Mouse (Mus musculus): ENCODE results near the gene Ankrd13b. TPM values are rescaled to one million over a fixed set of nuclear protein-coding genes. Genes with fewer than 3 reads are reported as not detected.

Ankrd13b gene
- polyA plus RNA-seq, 1 experiment, result 8.9 TPM

DNA sequence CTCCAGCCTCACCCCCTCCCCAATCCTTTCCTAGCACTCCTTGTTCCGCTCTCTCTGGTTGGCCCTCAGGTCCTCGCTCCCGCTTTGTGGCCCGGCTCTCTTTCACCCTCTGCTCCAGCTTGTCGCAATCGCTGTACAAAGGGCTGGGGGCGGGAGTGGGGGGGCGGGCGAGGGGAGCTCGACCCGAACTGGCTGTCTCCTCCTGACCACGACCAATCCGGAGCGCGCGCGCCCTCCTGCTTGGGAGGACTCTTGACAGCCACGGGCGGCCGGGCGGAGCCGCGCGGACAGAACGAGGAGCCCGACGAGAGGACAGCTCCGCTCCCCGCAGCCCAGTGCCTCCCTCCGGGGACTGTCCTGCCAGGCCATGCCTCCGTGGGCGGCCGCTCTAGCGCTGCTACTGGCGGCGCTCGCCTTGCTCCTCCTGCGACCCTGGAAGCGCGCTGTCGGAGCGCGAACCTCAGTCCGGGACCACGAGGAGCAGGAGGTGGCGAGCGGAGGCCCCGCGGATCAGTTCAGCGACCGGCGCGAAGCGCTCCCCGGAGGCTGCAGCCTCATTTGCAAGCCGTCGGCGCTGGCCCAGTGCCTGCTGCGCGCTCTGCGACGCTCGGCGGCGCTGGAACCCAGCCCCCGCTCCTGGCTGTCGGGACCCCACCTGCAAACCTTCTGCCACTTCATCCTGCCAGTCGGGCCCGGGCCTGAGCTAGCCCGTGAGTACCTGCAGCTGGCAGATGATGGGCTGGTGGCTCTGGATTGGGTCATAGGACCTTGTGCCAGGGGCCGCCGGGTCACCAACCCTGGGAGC, 25.6 kb upstream of the Ankrd13b start, which contains the start of gene Abhd15:
Abhd15 (plus strand) TSS at position 290 of the 805 bp plus-strand sequence.
- Histone ChIP-seq H3K27ac (ENCODE audit: insufficient read depth, low read length) (peak within 1 kb of the TSS; percentile 43), H3K4me3 (ENCODE audit: extremely low read depth, insufficient read depth, insufficient read length) (peak within 1 kb of the TSS; percentile 58), H3K4me1 (ENCODE audit: control insufficient read depth, insufficient read depth, insufficient read length) (peaks cover 38% of the 10 kb centered on the region), H3K27me3 (ENCODE audit: control insufficient read depth, insufficient read depth, low read length) (peaks cover 6% of the 10 kb centered on the region), H3K36me3 (ENCODE audit: control insufficient read depth, insufficient read depth, low read length) (no peaks in the 10 kb centered on the region)
- TF ChIP-seq POLR2A (IDR thresholded peaks at IDR 0.05; ENCODE audit: low read depth, low read length) (peak; percentile 2; the same call in 1 of the 2 replicates), CTCF (IDR thresholded peaks at IDR 0.05; ENCODE audit: extremely low read depth, insufficient read depth, insufficient read length, insufficient replicate concordance) (no peak)
- WGBS, result under 1% methylated on average over 68 of the region's 72 CpGs
- peak in 1 of 2 experiments; percentile 56 for DNase-seq (ENCODE audit: low read depth in 1 of 2, low spot score in 2 of 2)

GRCm38 (mm10) chr11:77514281-77514831, 24.9 kb upstream of the Ankrd13b start:
- WGBS, result 22% methylated on average over 19 of the region's 19 CpGs
- peaks cover 33% of the 10 kb centered on the region for H3K4me1 ChIP-seq (ENCODE audit: control insufficient read depth, insufficient read depth, insufficient read length)
- DNase-seq (ENCODE audit: low read depth in 1 of 2, low spot score in 2 of 2), result peak in 1 of 2 experiments; percentile 9
- H3K4me3 ChIP-seq (ENCODE audit: extremely low read depth, insufficient read depth, insufficient read length), result peak overlapping the region; percentile 58
- no peak for TF ChIP-seq POLR2A (IDR thresholded peaks at IDR 0.05; ENCODE audit: low read depth, low read length)
- TF ChIP-seq CTCF (IDR thresholded peaks at IDR 0.05; ENCODE audit: extremely low read depth, insufficient read depth, insufficient read length, insufficient replicate concordance), result no peak
- peaks cover 6% of the 10 kb centered on the region for H3K27me3 ChIP-seq (ENCODE audit: control insufficient read depth, insufficient read depth, low read length)
- H3K36me3 ChIP-seq (ENCODE audit: control insufficient read depth, insufficient read depth, low read length), result no peaks in the 10 kb centered on the region
- H3K27ac ChIP-seq (ENCODE audit: insufficient read depth, low read length), result no peak overlapping the region

DNA sequence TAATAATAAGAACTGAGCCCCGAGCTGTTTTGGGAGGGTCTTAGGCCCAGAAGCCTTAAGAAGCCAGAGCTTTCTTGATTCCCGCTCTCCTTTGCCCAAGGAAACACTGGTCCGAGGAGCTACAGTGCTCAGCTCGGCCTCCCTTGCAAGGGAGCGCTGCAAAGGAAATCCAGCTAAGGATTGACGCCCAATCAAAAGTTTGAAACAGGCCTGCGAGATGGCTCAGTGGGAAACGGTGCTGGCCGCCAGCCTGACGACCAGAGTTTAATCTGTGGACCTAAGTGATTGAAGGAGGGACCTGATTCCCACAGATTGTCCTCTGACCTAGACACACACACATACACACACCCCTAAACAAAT, 24.3 kb upstream of the Ankrd13b start:
- TF ChIP-seq POLR2A (IDR thresholded peaks at IDR 0.05; ENCODE audit: low read depth, low read length) (no peak), CTCF (IDR thresholded peaks at IDR 0.05; ENCODE audit: extremely low read depth, insufficient read depth, insufficient read length, insufficient replicate concordance) (no peak)
- WGBS, result 18% methylated on average over 10 of the region's 10 CpGs
- Histone ChIP-seq H3K27me3 (ENCODE audit: control insufficient read depth, insufficient read depth, low read length) (peaks cover 6% of the 10 kb centered on the region), H3K27ac (ENCODE audit: insufficient read depth, low read length) (no peak overlapping the region), H3K36me3 (ENCODE audit: control insufficient read depth, insufficient read depth, low read length) (no peaks in the 10 kb centered on the region), H3K4me1 (ENCODE audit: control insufficient read depth, insufficient read depth, insufficient read length) (peaks cover 29% of the 10 kb centered on the region), H3K4me3 (ENCODE audit: extremely low read depth, insufficient read depth, insufficient read length) (peak overlapping the region; percentile 74)
- no peak for DNase-seq (ENCODE audit: low read depth in 1 of 2, low spot score in 2 of 2)

DNA sequence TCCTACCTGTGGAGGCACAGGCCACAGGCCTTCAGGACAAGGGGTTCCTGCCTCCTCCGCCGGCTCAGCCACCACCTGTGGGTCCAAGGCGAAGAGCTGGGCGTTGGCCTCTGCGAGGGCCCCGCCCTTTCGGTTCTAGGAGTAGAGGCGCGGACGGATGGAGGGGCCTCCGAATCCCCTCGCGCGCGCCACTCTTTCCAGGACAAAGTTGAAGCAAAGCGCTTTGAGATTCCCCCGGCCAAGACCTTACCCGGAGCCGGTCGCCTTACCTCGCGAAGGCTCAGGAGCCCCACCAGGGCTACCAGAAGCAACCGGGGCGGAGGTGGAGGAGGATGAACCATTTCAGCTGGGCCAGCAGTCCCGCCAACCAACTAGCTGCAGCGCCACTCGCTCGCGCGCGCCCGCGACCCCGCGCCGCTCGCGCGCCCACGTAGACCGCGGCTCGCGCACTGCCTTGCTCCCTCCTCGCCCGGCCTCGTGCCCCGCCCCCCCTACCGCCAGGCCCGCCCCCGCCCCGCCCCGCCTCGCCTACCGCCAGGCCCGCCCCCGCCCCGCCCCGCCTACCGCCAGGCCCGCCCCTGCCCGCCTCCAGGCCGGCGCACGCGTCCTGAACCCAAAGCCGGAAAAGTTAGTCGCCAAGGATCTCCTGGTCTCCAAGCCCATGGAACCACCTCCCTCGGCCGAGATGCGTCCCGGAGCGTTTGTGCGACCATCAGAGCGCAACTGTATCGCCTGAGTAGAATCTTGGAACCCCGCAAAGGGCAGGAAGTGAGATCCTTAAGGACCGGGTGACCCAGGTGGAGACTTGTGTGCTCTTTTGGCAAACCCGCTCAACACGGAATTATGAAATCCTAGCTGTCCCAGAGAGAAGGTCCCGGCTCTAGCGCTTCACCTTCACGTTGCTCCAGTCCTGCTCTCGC, 23.7 kb upstream of the Ankrd13b start:
- WGBS, result under 1% methylated on average over 49 of the region's 84 CpGs
- TF ChIP-seq POLR2A (IDR thresholded peaks at IDR 0.05; ENCODE audit: low read depth, low read length) (no peak; the same call in 1 of the 2 replicates), CTCF (IDR thresholded peaks at IDR 0.05; ENCODE audit: extremely low read depth, insufficient read depth, insufficient read length, insufficient replicate concordance) (no peak)
- DNase-seq (ENCODE audit: low read depth in 1 of 2, low spot score in 2 of 2), result peak; percentile 72 to 82
- Histone ChIP-seq H3K4me1 (ENCODE audit: control insufficient read depth, insufficient read depth, insufficient read length) (peaks cover 22% of the 10 kb centered on the region), H3K27ac (ENCODE audit: insufficient read depth, low read length) (peak overlapping the region; percentile 74), H3K4me3 (ENCODE audit: extremely low read depth, insufficient read depth, insufficient read length) (peak overlapping the region; percentile 74), H3K27me3 (ENCODE audit: control insufficient read depth, insufficient read depth, low read length) (peaks cover 6% of the 10 kb centered on the region), H3K36me3 (ENCODE audit: control insufficient read depth, insufficient read depth, low read length) (no peaks in the 10 kb centered on the region)

DNA sequence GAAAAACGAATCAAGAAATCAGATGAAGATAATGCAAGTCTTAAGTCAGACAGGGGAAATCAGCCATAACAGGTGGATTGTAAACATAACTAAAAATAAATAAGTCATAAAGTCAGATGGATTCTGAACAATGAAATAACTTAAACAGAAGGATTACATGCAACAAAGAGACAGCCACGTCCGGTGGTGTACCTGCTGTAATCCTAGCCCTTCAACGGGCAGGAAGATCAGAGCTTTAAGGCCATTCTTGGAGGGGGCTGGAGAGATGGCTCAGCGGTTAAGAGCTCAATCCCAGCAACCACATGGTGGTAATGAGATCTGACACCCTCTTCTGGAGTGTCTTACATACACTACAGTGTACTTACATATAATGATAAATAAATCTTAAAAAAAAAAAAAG, 21.9 kb upstream of the Ankrd13b start:
- WGBS, result 84% methylated on average over 5 of the region's 5 CpGs

More for the DNA sequence above, 21.9 kb upstream of the Ankrd13b start:
- TF ChIP-seq CTCF (IDR thresholded peaks at IDR 0.05; ENCODE audit: extremely low read depth, insufficient read depth, insufficient read length, insufficient replicate concordance), result no peak
- TF ChIP-seq POLR2A (IDR thresholded peaks at IDR 0.05; ENCODE audit: low read depth, low read length), result no peak
- H3K27me3 ChIP-seq (ENCODE audit: control insufficient read depth, insufficient read depth, low read length), result peaks cover 6% of the 10 kb centered on the region
- no peak overlapping the region for H3K27ac ChIP-seq (ENCODE audit: insufficient read depth, low read length)
- no peak for DNase-seq (ENCODE audit: low read depth in 1 of 2, low spot score in 2 of 2)
- peaks cover 4% of the 10 kb centered on the region; the same call in 1 of the 2 replicates for H3K36me3 ChIP-seq (ENCODE audit: control insufficient read depth, insufficient read depth, low read length)
- H3K4me1 ChIP-seq (ENCODE audit: control insufficient read depth, insufficient read depth, insufficient read length), result peaks cover 20% of the 10 kb centered on the region
- no peak overlapping the region for H3K4me3 ChIP-seq (ENCODE audit: extremely low read depth, insufficient read depth, insufficient read length)

Data from spleen, adult 2 months (tissue).